Mouse (Mus musculus): Measurements from ENCODE around the gene B2m.

DNA sequence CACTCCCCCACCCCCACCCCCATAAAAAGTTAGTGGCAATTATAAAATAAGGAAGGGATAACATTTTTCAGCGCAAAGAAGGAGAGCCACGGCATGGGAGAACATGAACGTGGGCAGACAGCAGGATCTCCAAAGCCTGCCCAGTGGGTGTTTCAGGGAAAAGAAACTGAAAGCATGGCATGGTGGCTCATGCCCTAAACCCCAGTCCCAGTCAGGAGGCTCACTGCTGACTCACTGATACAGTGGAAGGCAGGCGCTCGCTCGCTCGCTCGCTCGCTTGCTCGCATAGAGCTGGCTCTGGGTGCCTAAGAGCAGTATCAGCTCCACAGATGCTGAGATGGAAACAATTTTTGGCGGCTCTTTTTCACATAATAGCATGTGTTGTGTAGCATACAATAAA is 16.8 kb downstream of the B2m start:
- TF ChIP-seq FLI1 (IDR thresholded peaks at IDR 0.05; ENCODE audit: low read length) (no peak), GATA1 (IDR thresholded peaks at IDR 0.05; ENCODE audit: borderline replicate concordance, low read length) (no peak)

Measured in megakaryocyte, embryonic 14.5 days (primary cell).